Mouse (Mus musculus) midbrain, postnatal 0 days (tissue): ENCODE data around the gene Zfp599. TPM values are rescaled to one million over a fixed set of nuclear protein-coding genes. Genes with fewer than 3 reads are reported as not detected.
"Not testable (repeated sequence)": the region's sequence is repeated elsewhere in the genome, so short reads cannot be mapped to it uniquely, and the experiment has no call there.

Source experiments
- ATAC-seq: fragments of 200-750 bp; cut with Nextera tagmentation; 2 replicates; pipeline ENCODE4 v1.8.0; 2017; ENCODE audit warnings: moderate number of reproducible peaks, mild to moderate bottlenecking, moderate TSS enrichment, moderate library complexity; ENCODE audit not compliant: low FRiP score
- DNase-seq: peaks from one replicate; pipeline ENCODE4 v3.0.0-alpha.2; 2015; ENCODE audit warnings: low spot score
- H3K27ac ChIP-seq: fragments of 300-500 bp; sonication (generic); 2 replicates; pipeline ENCODE4 v1.5.1; 2014; ENCODE audit warnings: low read depth, mild to moderate bottlenecking, low read length, mixed read lengths
- H3K27me3 ChIP-seq: fragments of 300-500 bp; sonication (generic); 2 replicates; pipeline ENCODE4 v1.6.1; 2014; ENCODE audit warnings: low read length, control low read depth, mixed read lengths; ENCODE audit not compliant: insufficient read depth
- H3K36me3 ChIP-seq: fragments of 300-500 bp; sonication (generic); 2 replicates; pipeline ENCODE4 v1.6.1; 2014; ENCODE audit warnings: low read length, control low read depth, mixed read lengths; ENCODE audit not compliant: insufficient read depth
- H3K4me1 ChIP-seq: fragments of 300-500 bp; sonication (generic); 2 replicates; pipeline ENCODE4 v1.6.1; 2014; ENCODE audit warnings: mild to moderate bottlenecking, control low read depth, antibody characterized with exemption, low read length, mixed read lengths; ENCODE audit not compliant: insufficient read depth
- H3K4me2 ChIP-seq: fragments of 300-500 bp; sonication (generic); 2 replicates; pipeline ENCODE4 v1.6.1; 2014; ENCODE audit warnings: low read depth, mild to moderate bottlenecking, low read length, mixed read lengths; ENCODE audit not compliant: poor library complexity, severe bottlenecking
- H3K4me3 ChIP-seq: fragments of 300-500 bp; sonication (generic); 2 replicates; pipeline ENCODE4 v1.5.1; 2014; ENCODE audit warnings: low read depth, mild to moderate bottlenecking, low read length, moderate library complexity
- H3K9ac ChIP-seq: fragments of 300-500 bp; sonication (generic); replicated peaks from 2 replicates; pipeline ENCODE4 v1.6.1; 2014; ENCODE audit warnings: mild to moderate bottlenecking, low read length, moderate library complexity, mixed read lengths; ENCODE audit not compliant: poor library complexity, severe bottlenecking
- H3K9me3 ChIP-seq: fragments of 300-500 bp; sonication (generic); 2 replicates; pipeline ENCODE4 v1.6.1; 2016; ENCODE audit warnings: low read length, control low read depth
- CTCF ChIP-seq: IDR thresholded peaks from 2 replicates; pipeline ENCODE4 v1.5.1; 2016; ENCODE audit warnings: antibody characterized with exemption, mild to moderate bottlenecking
- WGBS: fragments of 180-500 bp; shearing (Covaris S2); extraction: QIAGEN DNeasy Blood & Tissue Kit; methylation state at CpG from one replicate; pipeline ENCODE4 v1.1.7; 2014; 5-methylcytosine and 5-hydroxymethylcytosine counted together
- polyA plus RNA-seq: library from polyadenylated mRNA; unstranded; fragments of >200 nt; fragmentation: Nextera tagmentation; extraction: Ambion mirVana; gene quantifications from 2 replicates; pipeline ENCODE4 v1.2.1, GENCODE M21; 2015
- total RNA-seq: library from RNA; depleted of rRNA; stranded (reverse); fragments of >200 nt; gene quantifications from 2 replicates; pipeline ENCODE4 v1.2.3, GENCODE M21; 2014; rRNA removed

Gene Zfp599
- total RNA-seq = 4.7 and 5.1 TPM in 2 replicates
- 7.2 and 7.8 TPM in 2 replicates for polyA plus RNA-seq

DNA sequence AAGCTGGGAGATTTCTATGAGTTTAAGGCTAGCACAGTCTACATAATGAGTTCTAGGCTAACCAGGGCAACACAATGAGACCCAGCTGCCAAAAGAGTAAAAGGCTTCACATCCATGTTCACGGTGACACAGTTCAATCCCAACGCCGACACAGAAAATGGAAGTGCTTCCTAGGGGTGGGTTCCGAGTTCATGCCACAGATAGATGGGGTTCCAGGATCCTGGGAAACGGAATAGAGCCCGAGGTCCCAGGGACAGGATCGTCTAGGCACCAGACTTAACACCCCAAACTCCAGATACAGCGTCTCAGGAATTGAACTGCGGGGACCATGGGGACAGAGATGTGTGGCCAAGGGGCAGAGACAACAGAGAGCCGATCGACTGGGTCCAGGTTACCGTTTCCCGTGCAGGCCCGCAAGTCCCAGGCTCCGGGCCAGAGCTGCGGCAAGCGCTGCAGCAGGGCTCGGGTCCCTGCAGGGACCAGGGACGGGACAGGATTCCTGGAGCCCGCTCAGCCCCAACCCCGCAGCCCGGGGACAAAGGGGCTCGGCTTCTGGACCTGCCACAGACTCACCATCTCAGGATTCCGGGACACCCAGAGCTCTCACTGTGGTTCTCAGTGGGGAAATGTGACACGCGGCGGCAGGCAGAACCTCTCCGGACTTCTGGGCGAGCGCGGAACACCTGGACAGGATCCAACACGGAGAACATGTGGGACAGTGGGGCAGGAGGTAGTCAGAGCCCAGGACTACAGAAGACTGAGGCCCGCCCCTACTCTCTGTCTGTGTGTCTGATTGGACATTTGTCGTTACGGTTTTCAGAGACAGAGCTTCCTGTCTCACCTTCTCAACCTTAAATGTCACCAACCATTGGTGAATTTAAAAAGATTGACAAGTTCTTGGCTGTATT, at the start of gene Zfp599:
Zfp599 (minus strand) TSS at position 712 of the 908 bp plus-strand sequence.
- Histone ChIP-seq H3K27ac (no peak within 1 kb of the TSS), H3K9ac (peak within 1 kb of the TSS; percentile 67), H3K4me1 (no peaks in the 10 kb centered on the region), H3K4me2 (peak within 1 kb of the TSS; percentile 73), H3K27me3 (no peaks in the 10 kb centered on the region), H3K4me3 (peak within 1 kb of the TSS; percentile 56), H3K36me3 (0 out of 2 replicates have a peak, but pooled peaks cover 4% of the 10 kb centered on the region), H3K9me3 (no peaks in the 10 kb centered on the region; the same call in 1 of the 2 replicates)
- under 1% methylated on average over 35 of the region's 35 CpGs for WGBS
- ATAC-seq (peak; percentile 93), DNase-seq (peak; percentile 86)
- TF ChIP-seq CTCF = no peak

DNA sequence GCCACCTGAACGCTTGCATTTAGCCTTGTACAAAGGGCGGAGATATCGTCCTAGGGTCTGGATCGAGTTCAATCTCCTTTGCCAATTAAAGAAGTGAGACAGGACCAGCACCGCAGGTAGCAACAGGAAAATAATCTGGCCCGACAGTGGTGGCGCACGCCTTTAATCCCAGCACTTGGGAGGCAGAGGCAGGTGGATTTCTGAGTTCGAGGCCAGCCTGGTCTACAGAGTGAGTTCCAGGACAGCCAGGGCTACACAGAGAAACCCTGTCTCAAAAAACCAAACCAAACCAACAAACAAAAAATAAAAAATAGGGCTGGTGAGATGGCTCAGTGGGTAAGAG, 48.2 kb upstream of the Zfp599 start:
- peak overlapping the region; percentile 81 for H3K4me2 ChIP-seq
- not testable (repeated sequence) for H3K27me3 ChIP-seq, ATAC-seq, H3K9me3 ChIP-seq, H3K4me1 ChIP-seq, DNase-seq, H3K9ac ChIP-seq
- peak overlapping the region; percentile 79 for H3K4me3 ChIP-seq
- 12% methylated on average over 9 of the region's 9 CpGs for WGBS
- H3K36me3 ChIP-seq = peaks cover 11% of the 10 kb centered on the region; the same call in 1 of the 2 replicates
- H3K27ac ChIP-seq = peak overlapping the region; percentile 67

DNA sequence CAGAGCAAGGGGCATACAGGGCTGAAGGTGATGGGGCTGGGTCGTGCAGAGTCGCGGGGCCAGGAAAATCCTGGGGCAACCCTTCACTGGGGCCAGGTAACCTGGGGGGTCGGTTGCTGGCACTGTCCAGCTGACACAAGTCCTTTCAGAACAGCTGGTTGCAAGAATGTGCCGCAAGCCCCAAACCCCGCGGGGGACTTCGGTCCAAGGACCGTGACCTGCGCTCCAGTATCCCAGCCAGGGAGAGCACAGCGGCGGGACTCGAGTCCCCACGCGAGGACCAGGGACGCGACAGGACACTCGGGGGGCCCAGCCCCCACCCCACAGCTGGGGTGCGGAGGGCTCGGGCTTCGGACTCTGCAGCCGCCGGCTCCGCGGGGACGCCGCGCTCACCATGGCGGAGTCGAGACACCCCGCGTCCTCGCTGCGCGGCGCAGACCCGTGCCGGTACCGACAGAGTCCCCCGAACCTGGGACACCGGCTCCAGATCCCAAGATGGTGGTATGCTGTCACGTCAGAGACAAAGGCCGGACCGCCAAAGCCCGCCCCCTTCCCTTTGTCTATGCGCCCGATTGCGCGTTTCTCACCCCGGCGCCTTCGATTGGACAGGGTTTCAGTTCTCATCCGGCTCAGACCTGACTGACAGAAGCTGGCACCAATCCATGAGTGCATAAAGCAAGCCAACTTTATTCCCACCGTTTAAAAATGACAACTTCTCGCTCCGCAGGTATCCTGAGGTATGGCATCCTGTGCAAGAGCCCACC, 47.6 kb upstream of the Zfp599 start, which contains the start of gene Zfp810:
Zfp810 (minus strand) TSS at position 493 of the 764 bp plus-strand sequence.
- 0 out of 2 replicates have a peak, but pooled peaks have one; percentile 13 for TF ChIP-seq CTCF
- Histone ChIP-seq H3K4me3 (peak within 1 kb of the TSS; percentile 79), H3K9ac (peak within 1 kb of the TSS; percentile 94), H3K27me3 (no peaks in the 10 kb centered on the region), H3K36me3 (peaks cover 11% of the 10 kb centered on the region; the same call in 1 of the 2 replicates), H3K9me3 (no peaks in the 10 kb centered on the region), H3K4me1 (peaks cover 9% of the 10 kb centered on the region; the same call in 1 of the 2 replicates), H3K4me2 (peak within 1 kb of the TSS; percentile 81), H3K27ac (peak within 1 kb of the TSS; percentile 93)
- ATAC-seq (peak; percentile 99), DNase-seq (peak; percentile 98)
- WGBS = under 1% methylated on average over 50 of the region's 56 CpGs

DNA sequence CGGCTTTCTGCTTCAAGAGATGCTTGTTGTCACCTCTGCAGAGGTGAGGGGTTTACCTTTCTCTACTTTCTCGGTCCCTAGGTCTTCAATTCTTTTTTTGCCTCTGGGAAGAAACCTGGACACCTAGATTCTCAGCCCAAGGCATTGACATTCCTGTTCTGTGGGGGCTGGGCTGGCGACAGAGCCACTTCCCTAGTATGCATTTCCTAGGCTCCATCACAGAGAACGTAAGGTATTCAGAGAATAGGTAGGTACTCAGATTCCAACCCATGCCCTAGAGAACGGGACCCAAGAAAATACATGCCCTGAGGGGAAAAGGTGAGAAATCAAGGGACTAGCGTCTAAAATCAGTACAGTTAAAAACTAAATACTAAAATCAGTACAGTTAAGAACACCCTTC, 47.0 kb upstream of the Zfp599 start:
- Histone ChIP-seq H3K4me2 (peak overlapping the region; percentile 81), H3K27ac (peak overlapping the region; percentile 93), H3K4me3 (peak overlapping the region; percentile 79), H3K4me1 (peaks cover 9% of the 10 kb centered on the region; the same call in 1 of the 2 replicates), H3K9ac (peak overlapping the region; percentile 94), H3K9me3 (no peaks in the 10 kb centered on the region), H3K36me3 (peaks cover 11% of the 10 kb centered on the region; the same call in 1 of the 2 replicates), H3K27me3 (no peaks in the 10 kb centered on the region)
- TF ChIP-seq CTCF = no peak
- DNase-seq (peak; percentile 22), ATAC-seq (no peak)
- WGBS = 10% methylated on average over 6 of the region's 6 CpGs

DNA sequence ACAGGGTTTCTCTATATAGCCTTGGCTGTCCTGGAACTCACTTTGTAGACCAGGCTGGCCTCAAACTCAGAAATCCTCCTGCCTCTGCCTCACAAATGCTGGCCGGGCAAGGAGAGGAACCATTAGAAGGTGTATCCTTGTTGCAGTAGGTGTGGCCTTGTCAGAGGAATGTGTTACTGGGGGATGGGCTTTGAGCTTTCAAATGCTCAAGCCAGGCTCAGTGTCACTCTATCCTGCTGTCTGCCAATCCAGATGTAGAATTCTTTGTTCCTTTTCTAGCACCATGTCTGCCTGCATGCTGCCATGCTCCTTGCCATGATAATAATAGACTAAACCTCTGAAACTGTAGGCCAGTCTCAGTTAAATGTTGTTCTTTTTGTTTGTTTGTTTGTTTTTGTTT, 42.5 kb upstream of the Zfp599 start:
- TF ChIP-seq CTCF = no peak
- Histone ChIP-seq H3K9me3 (no peaks in the 10 kb centered on the region), H3K4me3 (no peak overlapping the region), H3K36me3 (peaks cover 29% of the 10 kb centered on the region; the same call in 1 of the 2 replicates), H3K4me2 (no peak overlapping the region), H3K27me3 (no peaks in the 10 kb centered on the region), H3K9ac (no peak overlapping the region), H3K4me1 (peaks cover 9% of the 10 kb centered on the region; the same call in 1 of the 2 replicates), H3K27ac (no peak overlapping the region)
- WGBS = 93% methylated on average over 1 of the region's 1 CpGs
- DNase-seq (no peak), ATAC-seq (no peak)
